Mouse (Mus musculus) forebrain, embryonic 16.5 days (tissue): ENCODE results near the gene Smyd1. TPM values are rescaled to one million over a fixed set of nuclear protein-coding genes. Genes with fewer than 3 reads are reported as not detected.

ENCODE experiments used
- ATAC-seq: fragments of 200-750 bp; cut with Nextera tagmentation; 2 replicates; pipeline ENCODE4 v1.8.0; 2017; ENCODE audit warnings: mild to moderate bottlenecking, moderate library complexity
- H3K27ac ChIP-seq: fragments of 300-500 bp; sonication (generic); 2 replicates; pipeline ENCODE4 v1.5.1; 2014; ENCODE audit warnings: low read length, control low read depth
- H3K27me3 ChIP-seq: fragments of 300-500 bp; sonication (generic); replicated peaks from 2 replicates; pipeline ENCODE4 v1.6.1; 2014; ENCODE audit warnings: low read length; ENCODE audit not compliant: control insufficient read depth, insufficient read depth
- H3K36me3 ChIP-seq: fragments of 300-500 bp; sonication (generic); 2 replicates; pipeline ENCODE4 v1.6.1; 2014; ENCODE audit not compliant: control insufficient read depth, insufficient read depth
- H3K4me1 ChIP-seq: fragments of 300-500 bp; sonication (generic); replicated peaks from 2 replicates; pipeline ENCODE4 v1.6.1; 2014; ENCODE audit warnings: low read length; ENCODE audit not compliant: control insufficient read depth, insufficient read depth
- H3K4me2 ChIP-seq: fragments of 300-500 bp; sonication (generic); 2 replicates; pipeline ENCODE4 v1.6.1; 2014; ENCODE audit warnings: mild to moderate bottlenecking, low read length, control low read depth
- H3K4me3 ChIP-seq: fragments of 300-500 bp; sonication (generic); replicated peaks from 2 replicates; pipeline ENCODE4 v1.5.1; 2014; ENCODE audit warnings: mild to moderate bottlenecking, low read length, control low read depth
- H3K9ac ChIP-seq: fragments of 300-500 bp; sonication (generic); replicated peaks from 2 replicates; pipeline ENCODE4 v1.6.1; 2014; ENCODE audit warnings: low read depth, low read length, control low read depth
- H3K9me3 ChIP-seq: fragments of 300-500 bp; sonication (generic); 2 replicates; pipeline ENCODE4 v1.6.1; 2016; ENCODE audit warnings: low read length; ENCODE audit not compliant: control insufficient read depth
- WGBS: fragments of 180-500 bp; shearing (Covaris S2); extraction: QIAGEN DNeasy Blood & Tissue Kit; methylation state at CpG from one replicate; pipeline ENCODE4 v1.1.7; 2014; 5-methylcytosine and 5-hydroxymethylcytosine counted together
- polyA plus RNA-seq: library from polyadenylated mRNA; unstranded; fragments of >200 nt; fragmentation: Nextera tagmentation; extraction: Ambion mirVana; gene quantifications from 2 replicates; pipeline ENCODE4 v1.2.1, GENCODE M21; 2015

Gene Smyd1
- polyA plus RNA-seq, 1 experiment from 2014 or later, result 0.25 TPM

DNA sequence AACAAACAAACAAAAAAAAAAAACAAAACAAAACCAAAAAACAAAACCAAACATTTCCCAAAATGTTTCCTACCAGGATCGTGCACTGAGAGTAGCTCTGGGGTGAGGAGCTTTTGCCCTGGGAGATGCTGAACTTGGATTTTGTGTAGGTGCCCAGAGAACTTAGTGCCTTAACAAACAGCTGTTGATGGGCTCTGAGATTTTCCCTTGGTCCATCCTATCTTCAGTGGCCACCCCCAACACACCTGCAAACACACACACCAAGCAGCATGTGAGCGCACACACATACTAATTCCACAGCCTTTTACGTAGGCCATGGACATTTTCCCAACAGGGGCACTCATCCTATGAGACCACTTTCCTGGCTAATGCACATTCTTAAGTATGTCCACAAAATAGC lies 109.6 kb downstream of the Smyd1 start:
- no peaks in the 10 kb centered on the region for H3K27me3 ChIP-seq
- H3K4me1 ChIP-seq, result no peaks in the 10 kb centered on the region
- H3K9me3 ChIP-seq, result no peaks in the 10 kb centered on the region
- no peak overlapping the region for H3K4me2 ChIP-seq
- ATAC-seq, result no peak
- H3K36me3 ChIP-seq, result no peaks in the 10 kb centered on the region
- H3K27ac ChIP-seq, result no peak overlapping the region
- WGBS, result 93% methylated on average over 3 of the region's 3 CpGs
- no peak overlapping the region for H3K9ac ChIP-seq
- H3K4me3 ChIP-seq, result no peak overlapping the region

DNA sequence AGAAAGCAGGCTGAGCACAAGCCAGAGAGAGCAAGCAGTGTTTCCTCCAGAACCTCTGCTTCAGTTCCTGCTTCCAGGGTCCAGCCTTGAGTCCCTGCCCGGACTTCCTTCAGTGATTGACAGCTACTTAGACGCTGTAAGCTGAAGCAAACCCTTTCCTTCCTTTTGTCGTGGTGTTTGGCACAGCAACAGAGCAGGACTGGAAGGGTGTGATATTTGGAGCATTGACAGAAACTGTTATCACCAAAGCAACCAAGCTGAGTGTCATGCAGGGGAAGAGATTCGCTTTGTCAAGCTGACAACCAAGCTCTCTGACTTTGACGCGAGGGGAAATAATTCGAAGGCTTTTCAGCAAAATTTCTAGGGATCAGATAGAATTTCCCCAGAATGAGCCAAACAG lies 110.1 kb downstream of the Smyd1 start:
- no peak for ATAC-seq

DNA sequence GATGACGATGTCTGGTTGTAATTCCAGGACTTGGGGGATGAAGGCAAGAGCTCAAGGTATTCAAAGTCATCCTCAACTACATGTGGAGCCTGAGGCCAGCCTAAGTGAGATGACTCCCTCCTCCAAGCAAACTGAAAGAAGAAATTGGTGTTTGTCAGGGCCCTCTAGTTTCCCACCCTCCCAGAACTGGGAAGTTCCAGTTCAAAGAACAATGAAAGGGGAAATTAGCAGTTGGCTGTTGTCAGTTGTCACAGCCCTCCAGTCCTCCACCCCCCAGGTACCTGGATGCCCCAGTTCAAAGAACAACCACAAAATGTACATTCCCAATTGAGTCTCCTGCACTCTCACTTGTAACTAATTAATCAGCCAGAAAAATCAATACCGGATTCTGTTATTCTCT lies 113.3 kb downstream of the Smyd1 start:
- Histone ChIP-seq H3K4me2 (no peak overlapping the region), H3K4me1 (no peaks in the 10 kb centered on the region), H3K9ac (no peak overlapping the region), H3K27me3 (no peaks in the 10 kb centered on the region), H3K36me3 (no peaks in the 10 kb centered on the region), H3K27ac (no peak overlapping the region), H3K4me3 (no peak overlapping the region), H3K9me3 (no peaks in the 10 kb centered on the region)
- WGBS, result 75% methylated on average over 2 of the region's 2 CpGs
- no peak for ATAC-seq

More for the DNA sequence above, 110.1 kb downstream of the Smyd1 start:
- H3K4me1 ChIP-seq, result no peaks in the 10 kb centered on the region
- H3K36me3 ChIP-seq, result no peaks in the 10 kb centered on the region
- no peak overlapping the region for H3K4me3 ChIP-seq
- 57% methylated on average over 7 of the region's 7 CpGs for WGBS
- no peak overlapping the region for H3K9ac ChIP-seq
- H3K27ac ChIP-seq, result no peak overlapping the region
- H3K4me2 ChIP-seq, result no peak overlapping the region
- H3K9me3 ChIP-seq, result no peaks in the 10 kb centered on the region
- H3K27me3 ChIP-seq, result no peaks in the 10 kb centered on the region

DNA sequence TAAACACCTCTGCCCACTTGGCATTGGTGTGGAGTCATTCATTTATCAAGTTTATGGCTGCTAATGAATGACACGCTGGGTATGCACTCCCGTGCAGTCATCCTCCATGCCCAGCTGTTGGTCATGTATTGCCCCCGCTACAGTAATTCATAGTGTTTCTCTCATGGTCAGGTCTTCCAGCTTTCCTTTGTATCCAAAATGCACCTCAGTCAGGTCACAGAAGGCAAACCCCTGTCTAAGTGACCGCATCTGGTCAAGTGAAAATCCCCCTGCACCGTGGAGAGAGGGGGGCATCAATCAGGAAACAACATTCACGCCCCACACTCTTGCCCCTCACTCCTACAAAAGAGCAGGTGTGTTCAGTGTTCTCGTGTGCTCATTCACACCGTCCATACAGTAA lies 117.9 kb downstream of the Smyd1 start:
- no peak overlapping the region for H3K9ac ChIP-seq
- no peaks in the 10 kb centered on the region for H3K27me3 ChIP-seq
- H3K9me3 ChIP-seq, result no peaks in the 10 kb centered on the region
- no peaks in the 10 kb centered on the region for H3K36me3 ChIP-seq
- ATAC-seq, result no peak
- no peak overlapping the region for H3K4me3 ChIP-seq
- 93% methylated on average over 8 of the region's 8 CpGs for WGBS
- H3K4me1 ChIP-seq, result no peaks in the 10 kb centered on the region
- no peak overlapping the region for H3K27ac ChIP-seq
- no peak overlapping the region for H3K4me2 ChIP-seq

DNA sequence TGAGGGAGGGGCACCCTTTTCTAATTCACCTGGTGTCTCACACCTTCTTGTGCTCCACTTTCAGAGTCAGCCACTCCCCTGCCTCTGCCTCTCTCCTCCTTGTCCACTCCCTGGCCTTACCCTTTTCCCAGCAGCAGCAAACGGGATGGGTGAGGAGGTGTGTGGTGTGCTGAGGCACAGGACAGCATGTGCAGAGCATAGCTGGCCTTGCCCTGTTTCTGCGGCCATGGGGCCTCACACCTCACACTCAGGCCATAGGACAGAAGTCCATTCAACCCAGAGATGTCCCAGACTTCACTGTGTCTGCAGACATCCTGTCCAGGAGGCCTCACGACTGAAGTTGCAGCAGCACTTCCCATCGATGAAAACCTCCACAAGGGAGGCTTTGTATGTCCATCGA lies 118.4 kb downstream of the Smyd1 start:
- Histone ChIP-seq H3K9me3 (no peaks in the 10 kb centered on the region), H3K27ac (no peak overlapping the region), H3K9ac (no peak overlapping the region), H3K27me3 (no peaks in the 10 kb centered on the region), H3K36me3 (no peaks in the 10 kb centered on the region), H3K4me3 (no peak overlapping the region), H3K4me1 (no peaks in the 10 kb centered on the region), H3K4me2 (no peak overlapping the region)
- 91% methylated on average over 5 of the region's 5 CpGs for WGBS
- ATAC-seq, result no peak

DNA sequence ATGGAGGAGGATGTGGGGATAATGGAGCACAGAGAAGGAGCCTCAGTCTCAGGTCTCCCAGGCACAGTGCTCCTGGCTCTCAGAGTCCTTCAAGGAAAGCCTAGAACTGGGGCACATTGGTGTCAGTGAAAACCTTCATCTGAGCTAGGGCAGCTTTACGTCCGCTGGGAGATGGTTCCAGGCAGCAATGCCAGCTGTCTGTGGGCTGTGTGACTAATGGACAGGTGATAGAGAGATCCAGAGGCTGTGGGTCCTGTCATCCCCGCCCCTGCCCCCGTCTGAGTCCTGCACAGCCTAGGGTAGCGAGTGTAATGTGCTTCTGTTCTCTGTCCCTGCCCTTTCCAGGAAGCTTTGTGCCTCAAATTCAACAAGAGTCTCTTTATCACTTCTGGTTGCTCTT lies 120.1 kb downstream of the Smyd1 start:
- no peaks in the 10 kb centered on the region for H3K9me3 ChIP-seq
- H3K27me3 ChIP-seq, result no peaks in the 10 kb centered on the region
- no peak overlapping the region for H3K4me2 ChIP-seq
- H3K4me3 ChIP-seq, result no peak overlapping the region
- 63% methylated on average over 5 of the region's 5 CpGs for WGBS
- no peak overlapping the region for H3K27ac ChIP-seq
- H3K9ac ChIP-seq, result no peak overlapping the region
- H3K36me3 ChIP-seq, result no peaks in the 10 kb centered on the region
- no peaks in the 10 kb centered on the region for H3K4me1 ChIP-seq
- no peak for ATAC-seq

DNA sequence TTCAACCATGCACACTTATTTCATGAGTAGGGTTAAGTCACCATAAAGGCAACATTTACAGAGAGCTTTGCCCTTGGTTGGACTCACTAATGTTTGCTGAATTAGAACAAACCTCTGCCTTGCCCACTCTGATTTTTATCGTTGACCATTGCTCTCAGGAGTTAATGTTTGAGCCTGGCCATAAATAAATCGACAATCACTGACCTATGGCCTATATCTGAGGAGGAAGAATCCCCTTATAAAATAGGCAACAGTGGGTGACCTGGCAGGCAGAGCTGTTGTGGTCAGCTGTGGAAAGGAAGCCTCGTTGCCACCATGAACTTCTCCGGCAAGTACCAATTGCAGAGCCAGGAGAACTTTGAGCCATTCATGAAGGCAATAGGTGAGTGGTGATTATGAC lies 122.4 kb downstream of the Smyd1 start, which contains the start of gene Fabp1:
Gene Fabp1, plus strand, starts transcription at position 216 of the 400 bp plus-strand sequence.
- Histone ChIP-seq H3K27me3 (no peaks in the 10 kb centered on the region), H3K4me2 (no peak within 1 kb of the TSS), H3K4me1 (no peaks in the 10 kb centered on the region), H3K9me3 (no peaks in the 10 kb centered on the region), H3K9ac (no peak within 1 kb of the TSS), H3K36me3 (no peaks in the 10 kb centered on the region), H3K27ac (no peak within 1 kb of the TSS), H3K4me3 (no peak within 1 kb of the TSS)
- no peak for ATAC-seq
- WGBS, result 92% methylated on average over 4 of the region's 4 CpGs

DNA sequence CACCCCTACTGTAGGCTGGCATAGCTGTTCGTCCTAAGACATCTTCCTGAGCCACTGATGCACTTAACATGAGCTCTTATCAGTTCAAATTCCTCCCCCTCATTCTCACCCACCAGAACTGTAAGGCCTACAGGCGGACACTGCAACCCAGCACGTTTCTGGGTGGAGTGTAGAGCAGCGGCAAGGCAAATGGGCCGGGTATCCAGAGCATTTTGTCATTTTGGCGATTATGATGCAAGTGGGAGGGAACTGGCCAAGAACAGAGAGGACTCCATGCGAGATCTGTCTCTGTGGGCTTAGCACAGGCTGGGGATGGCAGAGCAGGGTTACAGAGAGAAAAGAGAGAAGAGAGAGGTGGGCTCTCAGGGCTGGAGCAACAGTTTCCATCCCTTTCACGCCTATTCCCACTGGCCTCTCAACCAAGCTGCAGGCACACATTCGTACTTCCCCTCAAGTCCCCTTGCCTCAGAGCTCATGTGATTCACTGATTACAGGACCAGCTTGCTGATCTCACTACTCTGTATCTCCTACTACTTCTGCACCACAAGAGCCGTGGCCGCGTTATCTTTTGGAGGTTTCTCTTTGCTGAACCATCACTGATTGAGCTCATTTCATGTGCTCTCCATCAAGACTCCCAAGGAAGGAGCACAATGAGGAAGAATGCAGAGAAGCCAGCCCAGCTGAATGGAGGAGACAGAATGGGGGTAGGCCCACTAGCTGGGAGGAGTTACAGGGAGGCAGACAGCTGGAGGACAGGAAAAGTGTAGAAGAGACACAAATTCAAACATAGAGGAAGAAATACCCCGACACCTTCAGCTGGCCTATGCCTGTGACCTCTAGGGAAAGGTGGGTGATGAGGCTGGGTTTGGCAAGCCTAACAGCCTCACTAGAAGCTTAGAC lies 124.1 kb downstream of the Smyd1 start:
- H3K4me1 ChIP-seq, result no peaks in the 10 kb centered on the region
- no peak for ATAC-seq
- WGBS, result 86% methylated on average over 13 of the region's 13 CpGs

DNA sequence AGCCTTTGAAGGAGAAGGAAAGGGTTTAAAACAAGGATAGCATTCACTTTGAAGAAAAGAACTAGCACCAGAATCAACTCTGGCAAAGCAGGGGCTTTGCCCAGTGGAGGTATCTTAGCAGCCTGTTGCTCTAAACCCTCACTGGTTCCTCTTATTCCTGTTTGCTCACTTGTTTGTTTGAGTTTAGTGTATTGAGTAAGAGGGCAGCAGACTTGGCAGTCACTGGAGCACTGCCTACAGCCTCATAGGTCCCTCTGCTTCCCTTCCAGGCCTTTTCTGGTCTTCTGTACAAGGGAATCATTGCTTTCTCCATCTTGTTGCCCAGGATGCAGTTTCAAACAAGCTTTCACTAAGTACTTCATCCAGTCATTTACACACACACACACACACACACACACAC lies 125.9 kb downstream of the Smyd1 start:
- Histone ChIP-seq H3K27me3 (no peaks in the 10 kb centered on the region), H3K4me1 (no peaks in the 10 kb centered on the region), H3K4me2 (no peak overlapping the region), H3K9me3 (no peaks in the 10 kb centered on the region), H3K27ac (no peak overlapping the region), H3K4me3 (no peak overlapping the region), H3K9ac (no peak overlapping the region), H3K36me3 (no peaks in the 10 kb centered on the region)
- no peak for ATAC-seq

More for the DNA sequence above, 124.1 kb downstream of the Smyd1 start:
- Histone ChIP-seq H3K27ac (no peak overlapping the region), H3K9ac (no peak overlapping the region), H3K36me3 (no peaks in the 10 kb centered on the region), H3K27me3 (no peaks in the 10 kb centered on the region), H3K9me3 (no peaks in the 10 kb centered on the region), H3K4me3 (no peak overlapping the region), H3K4me2 (no peak overlapping the region)
